Mouse (Mus musculus): Measurements from ENCODE around the gene D11Wsu47e.

Gene D11Wsu47e

DNA sequence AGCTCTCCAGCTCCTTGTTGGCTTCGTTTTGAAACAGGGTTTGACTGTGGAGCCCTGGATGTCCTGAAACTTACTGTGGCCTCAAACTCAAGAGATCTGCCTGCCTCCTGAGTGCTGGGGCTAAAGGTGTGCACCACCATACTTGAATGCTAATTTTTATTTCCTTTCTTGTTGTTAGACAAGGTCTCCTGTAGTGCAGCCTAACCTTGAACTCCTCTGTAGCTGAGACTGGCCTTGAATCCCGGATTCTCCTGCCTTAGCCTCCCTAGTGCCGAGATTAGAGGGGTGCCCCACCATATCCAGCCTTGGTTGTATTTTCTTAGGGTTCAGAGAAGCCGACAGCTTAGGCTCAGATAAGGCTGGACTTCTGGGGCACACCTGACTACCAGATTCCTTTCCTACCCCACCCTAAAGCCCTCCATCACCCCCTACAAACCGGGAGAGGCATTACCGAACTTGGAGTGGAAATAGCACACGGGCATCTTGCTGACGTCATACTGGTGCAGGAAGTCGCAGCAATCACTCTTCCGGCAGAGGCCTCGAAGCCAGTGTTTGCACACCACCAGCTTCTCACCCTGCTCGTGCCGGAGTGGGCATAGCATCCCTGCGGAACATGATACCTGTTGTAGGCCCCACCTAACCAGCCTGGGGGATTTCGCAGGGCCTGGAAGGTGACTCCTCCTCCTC is 21.9 kb downstream of the D11Wsu47e start:
- DNase-seq (ENCODE audit: low spot score) = no peak

DNA sequence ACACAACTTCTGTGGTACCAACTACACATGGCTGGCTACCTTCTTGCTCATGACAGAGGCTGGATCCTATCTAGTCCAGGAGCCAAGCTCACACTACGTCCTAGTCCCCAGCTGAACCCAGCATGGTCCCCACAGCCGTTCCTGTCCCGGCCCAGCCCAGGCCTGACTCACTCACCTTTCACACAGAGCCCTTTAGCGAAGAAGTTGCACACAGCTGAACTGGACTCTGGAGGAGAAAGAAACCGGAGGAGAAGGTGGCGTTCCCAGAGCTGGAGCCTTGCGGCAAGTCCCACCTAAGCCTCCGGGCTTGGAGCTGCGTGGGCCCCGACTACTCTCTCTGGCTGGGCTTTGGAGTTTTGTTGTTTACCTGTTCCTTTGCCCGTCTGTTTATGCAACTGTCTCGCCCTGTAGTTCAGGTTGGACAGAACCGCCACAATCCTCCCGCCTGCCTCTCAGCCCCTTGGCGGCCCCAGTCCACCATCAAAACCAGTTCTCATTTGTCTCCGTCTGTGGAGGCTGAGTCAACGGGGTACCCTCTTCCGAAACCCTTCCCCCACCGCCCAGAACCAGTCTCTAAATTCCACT is 24.5 kb downstream of the D11Wsu47e start:
- no peak for DNase-seq (ENCODE audit: low spot score)

- DNase-seq (ENCODE audit: low spot score) = no peak
Observed at GRCm38 (mm10) chr11:113709272-113709671, 25.1 kb downstream of the D11Wsu47e start.

DNA sequence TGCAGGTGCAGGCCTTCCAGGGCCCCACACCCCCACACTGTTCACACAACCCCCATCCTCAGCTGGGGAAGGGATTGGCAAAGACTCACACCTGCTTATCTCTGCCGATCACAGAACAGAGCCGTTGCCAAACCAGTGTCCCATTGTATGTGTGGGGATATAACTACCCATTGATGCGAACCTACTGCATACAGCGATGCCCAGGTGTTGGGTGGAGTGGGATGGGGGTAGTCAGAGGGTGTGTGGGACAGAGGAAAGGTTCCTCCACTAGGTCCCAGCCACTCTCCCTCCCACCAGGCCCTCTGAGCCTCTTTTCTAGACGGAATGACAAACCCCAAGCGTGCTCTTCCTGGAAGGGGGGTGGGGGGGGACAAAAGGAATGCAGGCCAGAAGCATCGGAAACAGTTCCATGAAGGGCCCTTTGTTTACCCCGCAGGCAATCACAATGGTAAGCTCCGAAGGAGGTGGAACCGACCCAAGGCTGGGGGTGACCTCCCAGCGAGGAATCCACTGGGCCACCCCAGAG is 25.6 kb downstream of the D11Wsu47e start, which contains the start of gene Cpsf4l:
Cpsf4l (minus strand) TSS at position 287 of the 526 bp plus-strand sequence.
- no peak for DNase-seq (ENCODE audit: low spot score)

DNA sequence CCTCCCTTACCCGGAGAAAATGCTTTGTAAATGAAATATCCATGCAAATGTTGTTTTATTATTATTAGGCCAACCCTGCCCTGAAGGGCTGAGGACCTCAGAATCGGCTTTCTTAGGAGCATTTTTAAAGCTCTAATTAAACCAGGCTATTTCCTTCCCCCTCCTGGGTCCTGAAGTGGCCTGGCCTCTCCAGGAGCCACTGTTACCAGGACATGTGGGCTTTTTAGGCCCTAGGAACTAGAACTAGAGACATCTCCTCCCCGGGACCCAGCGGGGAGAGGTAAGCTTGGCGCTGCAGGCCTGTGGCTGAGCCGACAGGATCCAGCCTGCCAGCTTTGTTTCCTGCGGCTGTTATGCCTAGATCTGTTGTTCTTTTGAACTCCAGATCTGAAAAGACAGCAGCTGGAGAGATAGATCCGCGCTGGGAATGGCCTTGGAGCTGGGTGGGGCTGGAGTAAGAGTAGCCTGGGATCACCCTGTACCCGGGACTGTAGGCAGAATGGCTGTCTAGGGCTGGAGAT is 26.1 kb downstream of the D11Wsu47e start:
- DNase-seq (ENCODE audit: low spot score) = no peak

GRCm38 (mm10) chr11:113711061-113711460 is 26.8 kb downstream of the D11Wsu47e start:
- DNase-seq (ENCODE audit: low spot score) = no peak

GRCm38 (mm10) chr11:113715078-113715674 is 31.0 kb downstream of the D11Wsu47e start:
- DNase-seq (ENCODE audit: low spot score) = no peak

GRCm38 (mm10) chr11:113716132-113716531 is 31.9 kb downstream of the D11Wsu47e start:
- DNase-seq (ENCODE audit: low spot score) = no peak

DNA sequence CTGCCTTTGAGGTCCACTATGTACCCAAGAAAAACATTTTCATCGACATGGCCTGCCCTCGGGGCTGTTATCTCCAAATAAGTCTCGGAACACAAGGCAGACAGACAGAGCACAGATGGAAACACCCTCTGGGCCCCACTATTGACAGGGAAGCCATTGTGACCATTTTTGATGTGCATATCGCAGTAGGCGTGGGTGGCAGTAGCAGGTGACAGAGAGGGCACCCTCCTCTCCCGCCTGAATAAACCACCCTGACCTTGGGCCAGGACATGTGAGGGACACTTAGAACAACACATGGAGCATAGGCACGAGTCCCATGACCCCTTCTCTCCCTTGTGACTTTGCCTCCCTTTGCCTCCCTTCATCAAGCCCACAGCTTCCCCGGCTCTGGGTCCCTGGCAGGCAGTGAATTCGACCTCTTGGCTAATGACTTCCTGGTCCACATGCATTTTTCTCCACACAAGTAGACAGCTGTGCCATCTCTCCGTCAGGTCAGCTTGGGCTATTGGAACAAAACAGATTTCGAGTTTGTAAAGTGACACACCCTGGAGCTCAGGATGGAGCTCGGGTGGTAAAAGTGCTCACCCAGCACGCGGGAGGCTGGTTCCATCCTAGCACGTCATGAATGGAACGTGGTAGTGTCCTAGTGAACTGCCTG is 33.7 kb downstream of the D11Wsu47e start:
- DNase-seq (ENCODE audit: low spot score) = no peak

- DNase-seq (ENCODE audit: low spot score) = no peak
Observed at GRCm38 (mm10) chr11:113722405-113723090, 38.3 kb downstream of the D11Wsu47e start.

GRCm38 (mm10) chr11:113725235-113726048 is 41.2 kb downstream of the D11Wsu47e start:
- no peak for DNase-seq (ENCODE audit: low spot score)

GRCm38 (mm10) chr11:113726994-113727888 is 43.0 kb downstream of the D11Wsu47e start:
- no peak for DNase-seq (ENCODE audit: low spot score)

- DNase-seq (ENCODE audit: low spot score) = no peak
Observed at GRCm38 (mm10) chr11:113727992-113728391, 43.8 kb downstream of the D11Wsu47e start.

DNA sequence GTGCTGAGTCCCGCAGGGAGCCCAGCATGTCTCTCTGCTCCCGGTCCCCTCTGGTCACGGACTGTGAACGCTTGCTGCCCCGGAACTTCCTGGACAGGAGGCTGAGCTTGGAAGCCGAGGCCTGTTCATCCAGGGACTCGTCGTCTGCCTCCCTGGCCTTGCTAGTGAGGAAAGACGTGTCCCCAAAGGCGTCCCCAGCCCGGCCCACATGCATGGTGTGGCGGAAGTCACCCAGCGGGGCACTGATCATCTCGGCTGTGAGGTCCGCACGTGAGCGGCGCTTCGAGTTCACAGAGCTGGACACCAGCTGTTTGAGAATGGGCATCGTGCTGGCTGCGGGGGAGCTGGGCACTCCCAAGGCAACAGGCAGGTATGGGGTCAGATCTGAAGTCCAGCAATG is 45.0 kb downstream of the D11Wsu47e start:
- DNase-seq (ENCODE audit: low spot score) = no peak

DNA sequence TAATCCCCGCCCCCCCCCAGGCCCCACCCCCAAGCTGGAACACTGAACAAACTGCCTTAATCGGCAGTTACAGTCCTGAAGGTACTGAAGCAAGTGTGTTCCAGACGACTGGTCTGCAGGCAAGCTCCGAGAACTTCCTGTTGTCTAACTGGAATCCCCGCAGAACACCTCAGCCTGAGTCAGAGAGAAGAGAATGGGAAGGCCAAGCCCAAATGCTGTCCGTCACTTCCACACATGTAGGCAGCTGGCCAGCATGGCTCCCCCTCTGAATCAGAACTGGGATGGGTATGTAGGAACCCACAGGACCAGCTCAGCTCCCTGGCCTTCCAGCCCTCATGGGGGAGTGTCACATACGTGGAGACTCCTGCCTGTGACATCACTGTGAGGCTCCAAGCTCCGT is 45.7 kb downstream of the D11Wsu47e start:
- DNase-seq (ENCODE audit: low spot score) = no peak

DNA sequence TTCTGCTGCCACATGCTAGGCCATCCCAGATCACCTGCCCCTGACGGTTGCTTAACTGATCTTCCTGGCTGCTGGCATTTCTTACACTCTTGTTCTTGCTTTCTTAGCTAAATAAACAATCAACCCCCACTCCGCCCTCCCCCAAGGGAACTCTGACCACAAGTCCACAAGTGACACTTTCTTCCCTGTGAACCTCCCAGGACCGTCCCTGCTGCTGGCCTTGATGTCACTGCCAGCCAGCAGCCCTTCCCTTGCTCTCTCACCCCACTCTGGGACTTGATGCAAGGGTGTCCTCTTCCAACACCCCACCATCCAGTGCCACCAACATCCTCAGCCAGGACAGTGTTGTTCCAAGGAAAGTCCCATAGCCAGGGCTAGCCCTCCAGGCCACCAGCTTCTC is 46.7 kb downstream of the D11Wsu47e start:
- no peak for DNase-seq (ENCODE audit: low spot score)

GRCm38 (mm10) chr11:113731945-113732612 is 47.9 kb downstream of the D11Wsu47e start:
- DNase-seq (ENCODE audit: low spot score) = no peak

GRCm38 (mm10) chr11:113733631-113734364 is 49.6 kb downstream of the D11Wsu47e start:
- no peak for DNase-seq (ENCODE audit: low spot score)

GRCm38 (mm10) chr11:113735151-113735550 is 50.9 kb downstream of the D11Wsu47e start:
- DNase-seq (ENCODE audit: low spot score) = no peak
